Mouse (Mus musculus): ENCODE measurements around the gene Miga1.

GRCm38 (mm10) chr3:152293530-152294181 lies 46.6 kb downstream of the Miga1 start:
- no peak for TF ChIP-seq POLR2A (IDR thresholded peaks at IDR 0.05; ENCODE audit: insufficient read depth, low read length)
- no peak for TF ChIP-seq EP300 (IDR thresholded peaks at IDR 0.05; ENCODE audit: insufficient read depth, low read depth, low read length)
- no peak for TF ChIP-seq CTCF (IDR thresholded peaks at IDR 0.05; ENCODE audit: low read depth, low read length)

All from ES-Bruce4 (cell line).